Mouse (Mus musculus): ENCODE data around the gene Slc26a9.

GRCm38 (mm10) chr1:131769296-131769695, 25.5 kb downstream of the Slc26a9 start:
- TF ChIP-seq CTCF (IDR thresholded peaks at IDR 0.05; ENCODE audit: control insufficient read depth, insufficient read depth, low read length) (no peak), POLR2A (IDR thresholded peaks at IDR 0.05; ENCODE audit: borderline replicate concordance, control insufficient read depth, low read depth, low read length) (no peak)
